Mouse (Mus musculus): Measurements from ENCODE around the gene Evi2. TPM values are rescaled to one million over a fixed set of nuclear protein-coding genes. Genes with fewer than 3 reads are reported as not detected.

Evi2 gene
- polyA plus RNA-seq, 1 experiment from 2014 or later: 0.05 TPM

- WGBS: 95% methylated on average over 6 of the region's 6 CpGs
- Histone ChIP-seq H3K4me2 (replicated peaks; ENCODE audit: low read depth) (no peak overlapping the region), H3K36me3 (ENCODE audit: control insufficient read depth, insufficient read depth, low read length) (no peaks in the 10 kb centered on the region; the same call in 1 of the 2 replicates), H3K9me3 (ENCODE audit: control insufficient read depth, low read length) (no peaks in the 10 kb centered on the region), H3K9ac (ENCODE audit: low read length) (no peak overlapping the region), H3K27ac (replicated peaks) (no peak overlapping the region), H3K27me3 (ENCODE audit: control insufficient read depth, insufficient read depth, low read length) (no peaks in the 10 kb centered on the region), H3K4me1 (replicated peaks; ENCODE audit: control insufficient read depth, insufficient read depth) (no peaks in the 10 kb centered on the region), H3K4me3 (ENCODE audit: low read depth, low read length) (no peak overlapping the region)
- ATAC-seq (ENCODE audit: low FRiP score, low TSS enrichment): no peak
- no peak for DNase-seq (ENCODE audit: low spot score)
- TF ChIP-seq EP300 (optimal IDR thresholded peaks at IDR 0.05) (no peak), CTCF (IDR thresholded peaks at IDR 0.05; ENCODE audit: low read depth) (no peak)
Measured at GRCm38 (mm10) chr11:79529226-79529625, 1.2 kb downstream of the Evi2 start.

- Histone ChIP-seq H3K4me3 (ENCODE audit: low read depth, low read length) (no peak overlapping the region), H3K4me2 (replicated peaks; ENCODE audit: low read depth) (no peak overlapping the region), H3K36me3 (ENCODE audit: control insufficient read depth, insufficient read depth, low read length) (no peaks in the 10 kb centered on the region; the same call in 1 of the 2 replicates), H3K27ac (replicated peaks) (no peak overlapping the region), H3K9ac (ENCODE audit: low read length) (no peak overlapping the region), H3K4me1 (replicated peaks; ENCODE audit: control insufficient read depth, insufficient read depth) (no peaks in the 10 kb centered on the region), H3K9me3 (ENCODE audit: control insufficient read depth, low read length) (no peaks in the 10 kb centered on the region), H3K27me3 (ENCODE audit: control insufficient read depth, insufficient read depth, low read length) (no peaks in the 10 kb centered on the region)
- 82% methylated on average over 3 of the region's 3 CpGs for WGBS
- ATAC-seq (ENCODE audit: low FRiP score, low TSS enrichment) (no peak), DNase-seq (ENCODE audit: low spot score) (no peak)
- TF ChIP-seq EP300 (optimal IDR thresholded peaks at IDR 0.05) (no peak), CTCF (IDR thresholded peaks at IDR 0.05; ENCODE audit: low read depth) (no peak)
Measured at GRCm38 (mm10) chr11:79528601-79529000, 1.8 kb downstream of the Evi2 start.

- H3K27me3 ChIP-seq (ENCODE audit: control insufficient read depth, insufficient read depth, low read length): no peaks in the 10 kb centered on the region
- H3K4me1 ChIP-seq (replicated peaks; ENCODE audit: control insufficient read depth, insufficient read depth): no peaks in the 10 kb centered on the region
- H3K4me2 ChIP-seq (replicated peaks; ENCODE audit: low read depth): no peak overlapping the region
- H3K9ac ChIP-seq (ENCODE audit: low read length): no peak overlapping the region
- no peak overlapping the region for H3K27ac ChIP-seq (replicated peaks)
- H3K4me3 ChIP-seq (ENCODE audit: low read depth, low read length): no peak overlapping the region
- H3K36me3 ChIP-seq (ENCODE audit: control insufficient read depth, insufficient read depth, low read length): no peaks in the 10 kb centered on the region; the same call in 1 of the 2 replicates
- ATAC-seq (ENCODE audit: low FRiP score, low TSS enrichment) (no peak), DNase-seq (ENCODE audit: low spot score) (no peak)
- 85% methylated on average over 5 of the region's 5 CpGs for WGBS
- no peaks in the 10 kb centered on the region for H3K9me3 ChIP-seq (ENCODE audit: control insufficient read depth, low read length)
- TF ChIP-seq EP300 (optimal IDR thresholded peaks at IDR 0.05) (no peak), CTCF (IDR thresholded peaks at IDR 0.05; ENCODE audit: low read depth) (no peak)
Measured at GRCm38 (mm10) chr11:79527739-79528384, 2.5 kb downstream of the Evi2 start.

- DNase-seq (ENCODE audit: low spot score) (no peak), ATAC-seq (ENCODE audit: low FRiP score, low TSS enrichment) (no peak)
- Histone ChIP-seq H3K9me3 (ENCODE audit: control insufficient read depth, low read length) (no peaks in the 10 kb centered on the region), H3K4me2 (replicated peaks; ENCODE audit: low read depth) (no peak overlapping the region), H3K9ac (ENCODE audit: low read length) (no peak overlapping the region), H3K4me3 (ENCODE audit: low read depth, low read length) (no peak overlapping the region), H3K27me3 (ENCODE audit: control insufficient read depth, insufficient read depth, low read length) (no peaks in the 10 kb centered on the region), H3K36me3 (ENCODE audit: control insufficient read depth, insufficient read depth, low read length) (no peaks in the 10 kb centered on the region; the same call in 1 of the 2 replicates), H3K27ac (replicated peaks) (no peak overlapping the region), H3K4me1 (replicated peaks; ENCODE audit: control insufficient read depth, insufficient read depth) (no peaks in the 10 kb centered on the region)
- TF ChIP-seq CTCF (IDR thresholded peaks at IDR 0.05; ENCODE audit: low read depth): no peak
- TF ChIP-seq EP300 (optimal IDR thresholded peaks at IDR 0.05): no peak
- WGBS: 71% methylated on average over 15 of the region's 15 CpGs
Measured at GRCm38 (mm10) chr11:79527015-79527738, 3.2 kb downstream of the Evi2 start.

- 84% methylated on average over 3 of the region's 3 CpGs for WGBS
- Histone ChIP-seq H3K36me3 (ENCODE audit: control insufficient read depth, insufficient read depth, low read length) (no peaks in the 10 kb centered on the region; the same call in 1 of the 2 replicates), H3K4me1 (replicated peaks; ENCODE audit: control insufficient read depth, insufficient read depth) (no peaks in the 10 kb centered on the region), H3K4me3 (ENCODE audit: low read depth, low read length) (no peak overlapping the region), H3K27me3 (ENCODE audit: control insufficient read depth, insufficient read depth, low read length) (no peaks in the 10 kb centered on the region), H3K4me2 (replicated peaks; ENCODE audit: low read depth) (no peak overlapping the region), H3K9me3 (ENCODE audit: control insufficient read depth, low read length) (no peaks in the 10 kb centered on the region), H3K9ac (ENCODE audit: low read length) (no peak overlapping the region), H3K27ac (replicated peaks) (no peak overlapping the region)
- TF ChIP-seq EP300 (optimal IDR thresholded peaks at IDR 0.05): no peak
- TF ChIP-seq CTCF (IDR thresholded peaks at IDR 0.05; ENCODE audit: low read depth): no peak
- DNase-seq (ENCODE audit: low spot score) (no peak), ATAC-seq (ENCODE audit: low FRiP score, low TSS enrichment) (no peak)
Measured at GRCm38 (mm10) chr11:79526549-79526948, 3.8 kb downstream of the Evi2 start.

- Histone ChIP-seq H3K27me3 (ENCODE audit: control insufficient read depth, insufficient read depth, low read length) (no peaks in the 10 kb centered on the region), H3K36me3 (ENCODE audit: control insufficient read depth, insufficient read depth, low read length) (no peaks in the 10 kb centered on the region; the same call in 1 of the 2 replicates), H3K4me1 (replicated peaks; ENCODE audit: control insufficient read depth, insufficient read depth) (no peaks in the 10 kb centered on the region), H3K9ac (ENCODE audit: low read length) (no peak overlapping the region), H3K9me3 (ENCODE audit: control insufficient read depth, low read length) (no peaks in the 10 kb centered on the region), H3K4me3 (ENCODE audit: low read depth, low read length) (no peak overlapping the region), H3K4me2 (replicated peaks; ENCODE audit: low read depth) (no peak overlapping the region), H3K27ac (replicated peaks) (no peak overlapping the region)
- ATAC-seq (ENCODE audit: low FRiP score, low TSS enrichment) (no peak), DNase-seq (ENCODE audit: low spot score) (no peak)
- TF ChIP-seq CTCF (IDR thresholded peaks at IDR 0.05; ENCODE audit: low read depth) (no peak), EP300 (optimal IDR thresholded peaks at IDR 0.05) (no peak)
- WGBS: 70% methylated on average over 1 of the region's 1 CpGs
Measured at GRCm38 (mm10) chr11:79524310-79524575, 6.1 kb downstream of the Evi2 start.

Measured in stomach, postnatal 0 days (tissue).